ENCODE assay signal across 26 mouse cellular contexts in genomic region chr11:53337684-53338083, GRCm38 (mm10).
"Had no signal": no experiment of that assay in that cellular context is flagged by ENCODE, and none has a peak within 500 bp of the region (broad histone marks: within the 10 kb centered on the region; RNA-seq: fewer than 3 reads in every experiment).

No protein-coding gene starts in this region.

- H3K4me2 ChIP-seq: heart, embryonic 12.5 days; hindbrain, embryonic 12.5 days; hindbrain, embryonic 14.5 days; intestine, embryonic 15.5 days; limb, embryonic 13.5 days; limb, embryonic 15.5 days; liver, embryonic 12.5 days had no signal

- ATAC-seq: hindbrain, embryonic 16.5 days; inflammation-experienced regulatory T-cells, adult 6 months; intestine, embryonic 15.5 days; intestine, postnatal 0 days; liver, embryonic 12.5 days had no signal

- H3K27me3 ChIP-seq: heart, embryonic 12.5 days; hindbrain, embryonic 12.5 days; intestine, embryonic 15.5 days; limb, embryonic 13.5 days; limb, embryonic 15.5 days; liver, embryonic 12.5 days had no signal

- H3K9ac ChIP-seq: heart, embryonic 12.5 days; hindbrain, embryonic 12.5 days; hindbrain, embryonic 14.5 days; intestine, embryonic 15.5 days; limb, embryonic 13.5 days; limb, embryonic 15.5 days; liver, embryonic 12.5 days; liver, embryonic 14.5 days had no signal

- H3K36me3 ChIP-seq: intestine, embryonic 15.5 days had no signal

- DNase-seq: gastrocnemius, adult 2 months; gastrocnemius, postnatal 10 days; gastrocnemius, postnatal 25 days; heart, adult 2 months; heart, postnatal 10 days; heart, postnatal 4 days; kidney, adult 18-20 months; kidney, adult 8-10 months; kidney, postnatal 10 days; kidney, postnatal 36 days; layer of hippocampus, adult 9-11 months; layer of hippocampus, postnatal 36 days; left cerebral cortex, postnatal 4 days had no signal

- H3K27ac ChIP-seq: gastrocnemius, adult 2 months; heart, adult 2 months; heart, embryonic 10.5 days; hindbrain, embryonic 10.5 days; hindbrain, embryonic 12.5 days; hindbrain, embryonic 14.5 days; intestine, embryonic 15.5 days; limb, embryonic 13.5 days; limb, embryonic 15.5 days; liver, embryonic 12.5 days; liver, embryonic 14.5 days had no signal

- H3K9me3 ChIP-seq: heart, embryonic 10.5 days; heart, embryonic 12.5 days; hindbrain, embryonic 10.5 days; hindbrain, embryonic 12.5 days; intestine, embryonic 15.5 days; limb, embryonic 13.5 days; limb, embryonic 15.5 days; liver, embryonic 12.5 days had no signal

- H3K4me1 ChIP-seq: hindbrain, embryonic 12.5 days; intestine, embryonic 15.5 days; limb, embryonic 13.5 days; limb, embryonic 15.5 days had no signal

- H3K4me3 ChIP-seq: gastrocnemius, adult 2 months; heart, adult 2 months; heart, embryonic 10.5 days; heart, embryonic 12.5 days; hindbrain, embryonic 10.5 days; hindbrain, embryonic 12.5 days; intestine, embryonic 15.5 days; limb, embryonic 13.5 days; limb, embryonic 15.5 days; liver, embryonic 12.5 days had no signal
